15 mouse cellular contexts compared by ENCODE assay signal in genomic region chr1:89366891-89367290, GRCm38 (mm10).
DNase-seq lines count a peak whose midpoint lies in the region; ATAC-seq lines count a peak whose summit lies in the region.
"Had no signal": no experiment of that assay in that cellular context is flagged by ENCODE, and none has a peak within 500 bp of the region (broad histone marks: within the 10 kb centered on the region; RNA-seq: fewer than 3 reads in every experiment).

No protein-coding gene starts in this region.

- 90% methylated on average over 5 of the region's 5 CpGs for WGBS in embryonic facial prominence, embryonic 10.5 days
- 60% methylated on average over 5 of the region's 5 CpGs for WGBS in embryonic facial prominence, embryonic 12.5 days
- WGBS in limb, embryonic 12.5 days = 65% methylated on average over 5 of the region's 5 CpGs
- WGBS in forebrain, embryonic 10.5 days = 96% methylated on average over 5 of the region's 5 CpGs

- H3K4me1 ChIP-seq in embryonic facial prominence, embryonic 10.5 days = peaks cover 13% of the 10 kb centered on the region
- peaks cover 15% of the 10 kb centered on the region; the same call in 1 of the 2 replicates for H3K4me1 ChIP-seq in embryonic facial prominence, embryonic 12.5 days
- H3K4me1 ChIP-seq in limb, embryonic 12.5 days (replicated peaks) = peaks cover 16% of the 10 kb centered on the region
- H3K4me1 ChIP-seq in forebrain, embryonic 10.5 days = peaks cover 4% of the 10 kb centered on the region
- H3K4me1 ChIP-seq: heart, embryonic 15.5 days; hindbrain, embryonic 10.5 days had no signal

- H3K4me3 ChIP-seq in embryonic facial prominence, embryonic 10.5 days = no peak overlapping the region
- no peak overlapping the region for H3K4me3 ChIP-seq in embryonic facial prominence, embryonic 12.5 days
- no peak overlapping the region for H3K4me3 ChIP-seq in limb, embryonic 12.5 days (replicated peaks)
- H3K4me3 ChIP-seq in forebrain, embryonic 10.5 days = no peak overlapping the region
- H3K4me3 ChIP-seq: gastrocnemius, adult 2 months; heart, embryonic 15.5 days; hindbrain, embryonic 10.5 days had no signal

- H3K27ac ChIP-seq in embryonic facial prominence, embryonic 10.5 days (replicated peaks) = peak overlapping the region; percentile 57
- H3K27ac ChIP-seq in embryonic facial prominence, embryonic 12.5 days = peak overlapping the region; percentile 76
- peak overlapping the region; percentile 89 for H3K27ac ChIP-seq in limb, embryonic 12.5 days
- no peak overlapping the region for H3K27ac ChIP-seq in forebrain, embryonic 10.5 days
- H3K27ac ChIP-seq: gastrocnemius, adult 2 months; heart, embryonic 15.5 days; hindbrain, embryonic 10.5 days had no signal

- DNase-seq in kidney, postnatal 14 days = peak; percentile 26
- no peak for DNase-seq in kidney, postnatal 36 days
- DNase-seq in embryonic facial prominence, embryonic 10.5 days (ENCODE audit: low spot score) = no peak
- DNase-seq in forebrain, embryonic 10.5 days (ENCODE audit: extremely low spot score, low spot score) = no peak
- no peak for DNase-seq in gastrocnemius, postnatal 25 days
- DNase-seq: adrenal gland, postnatal 36 days; cerebellum, adult 8-10 months; forebrain, postnatal 0 days; gastrocnemius, adult 2 months; heart, adult 18-20 months; thymus, postnatal 14 days had no signal

- no peaks in the 10 kb centered on the region for H3K9me3 ChIP-seq in embryonic facial prominence, embryonic 10.5 days
- no peaks in the 10 kb centered on the region for H3K9me3 ChIP-seq in embryonic facial prominence, embryonic 12.5 days
- H3K9me3 ChIP-seq in limb, embryonic 12.5 days = peaks cover 3% of the 10 kb centered on the region; the same call in 1 of the 2 replicates
- H3K9me3 ChIP-seq in forebrain, embryonic 10.5 days = no peaks in the 10 kb centered on the region
- H3K9me3 ChIP-seq: heart, embryonic 15.5 days; hindbrain, embryonic 10.5 days had no signal

- H3K4me2 ChIP-seq in embryonic facial prominence, embryonic 12.5 days (replicated peaks) = no peak overlapping the region; the same call in 1 of the 2 replicates
- H3K4me2 ChIP-seq in limb, embryonic 12.5 days = 0 out of 2 replicates have a peak overlapping the region, but pooled peaks have one; percentile 7
- H3K4me2 ChIP-seq: heart, embryonic 15.5 days had no signal

- no peak overlapping the region for H3K9ac ChIP-seq in embryonic facial prominence, embryonic 12.5 days
- no peak overlapping the region for H3K9ac ChIP-seq in limb, embryonic 12.5 days (replicated peaks)
- H3K9ac ChIP-seq: forebrain, postnatal 0 days; heart, embryonic 15.5 days had no signal

- no peaks in the 10 kb centered on the region for H3K27me3 ChIP-seq in embryonic facial prominence, embryonic 10.5 days (replicated peaks; ENCODE audit: low read depth, poor library complexity, severe bottlenecking)
- H3K27me3 ChIP-seq in embryonic facial prominence, embryonic 12.5 days = no peaks in the 10 kb centered on the region
- H3K27me3 ChIP-seq in limb, embryonic 12.5 days = no peaks in the 10 kb centered on the region
- H3K27me3 ChIP-seq in forebrain, embryonic 10.5 days (ENCODE audit: poor library complexity, severe bottlenecking) = no peaks in the 10 kb centered on the region
- H3K27me3 ChIP-seq: heart, embryonic 15.5 days had no signal

- ATAC-seq in embryonic facial prominence, embryonic 12.5 days (ENCODE audit: insufficient number of reproducible peaks, insufficient read depth, low FRiP score, low TSS enrichment) = peak; percentile 73; the same call in 1 of the 2 replicates
- peak; percentile 74 for ATAC-seq in limb, embryonic 12.5 days (ENCODE audit: insufficient number of reproducible peaks, insufficient read depth, low FRiP score, low TSS enrichment, low read depth)
- ATAC-seq: forebrain, postnatal 0 days had no signal

- H3K36me3 ChIP-seq in embryonic facial prominence, embryonic 10.5 days (replicated peaks) = no peaks in the 10 kb centered on the region
- no peaks in the 10 kb centered on the region for H3K36me3 ChIP-seq in embryonic facial prominence, embryonic 12.5 days
- no peaks in the 10 kb centered on the region for H3K36me3 ChIP-seq in limb, embryonic 12.5 days
- H3K36me3 ChIP-seq in forebrain, embryonic 10.5 days (replicated peaks) = no peaks in the 10 kb centered on the region
- H3K36me3 ChIP-seq: heart, embryonic 15.5 days; hindbrain, embryonic 10.5 days had no signal
